ENCODE assay signal across 9 mouse cellular contexts in the genomic region with DNA sequence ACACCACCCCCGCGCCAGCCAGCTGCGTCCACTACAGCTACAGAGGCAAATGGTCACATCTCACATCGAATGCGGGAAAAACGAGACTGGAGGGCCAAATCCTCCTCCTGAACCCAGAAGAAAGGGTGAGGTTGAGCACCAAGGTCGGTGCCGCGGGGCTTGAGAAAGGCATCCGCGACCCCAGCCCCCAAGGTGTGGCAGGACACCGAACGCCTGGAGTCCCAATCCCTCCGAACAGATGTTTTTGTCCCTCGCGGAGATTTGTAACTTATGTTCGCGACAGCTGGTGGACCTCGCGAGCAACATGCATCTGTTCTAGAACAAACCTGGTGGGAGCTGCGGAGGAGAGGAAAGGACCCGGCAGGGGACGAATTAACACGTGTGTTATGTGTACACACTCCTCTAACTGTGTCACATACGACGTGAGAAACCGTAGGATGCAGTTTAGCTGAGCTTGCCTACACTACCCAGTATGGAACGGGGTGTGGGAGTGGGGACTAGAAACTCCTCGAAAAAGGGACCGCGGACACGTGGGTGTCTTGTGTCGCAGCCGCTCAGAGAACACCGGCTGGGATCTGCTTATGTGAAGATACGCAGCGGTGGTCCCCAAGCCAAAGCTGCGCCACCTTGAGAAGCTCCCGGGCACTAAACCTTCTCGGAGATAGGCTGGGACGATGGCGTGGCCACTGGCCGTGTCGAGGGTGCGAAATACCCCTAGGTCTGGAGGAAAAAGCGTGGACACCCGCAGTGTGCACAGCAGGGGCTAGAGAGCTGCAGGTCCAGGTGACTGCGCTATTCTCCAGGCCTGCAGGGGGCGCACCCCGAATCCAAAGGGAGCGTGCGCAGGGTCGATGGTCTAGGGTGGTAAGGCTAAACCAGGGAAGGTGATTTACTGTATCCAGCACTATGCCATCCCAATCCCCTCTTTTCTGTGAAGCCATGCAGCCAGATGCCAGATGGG. TPM values are rescaled to one million over a fixed set of nuclear protein-coding genes. Genes with fewer than 3 reads are reported as not detected.
DNase-seq lines count a peak whose midpoint lies in the region; ATAC-seq and TF ChIP-seq lines count a peak whose summit lies in the region.
"Had no signal": no experiment of that assay in that cellular context is flagged by ENCODE, and none has a peak within 500 bp of the region (broad histone marks: within the 10 kb centered on the region; RNA-seq: fewer than 3 reads in every experiment).

No protein-coding gene starts in this region.

- no peak for ATAC-seq in liver, postnatal 0 days
- peak; percentile 53 for ATAC-seq in hindbrain, embryonic 12.5 days (ENCODE audit: low FRiP score)
- ATAC-seq in neural tube, embryonic 12.5 days (ENCODE audit: low FRiP score, low read depth) = no peak

- no peaks in the 10 kb centered on the region for H3K9me3 ChIP-seq in liver, postnatal 0 days (ENCODE audit: low read length)
- H3K9me3 ChIP-seq in hindbrain, embryonic 12.5 days (replicated peaks) = peaks cover 4% of the 10 kb centered on the region; the same call in 1 of the 2 replicates
- H3K9me3 ChIP-seq in neural tube, embryonic 12.5 days = peaks cover 7% of the 10 kb centered on the region; the same call in 1 of the 2 replicates

- DNase-seq in embryo, embryonic 9.5 days (ENCODE audit: extremely low spot score) = peak; percentile 55
- no peak for DNase-seq in embryo, embryonic 10 days (ENCODE audit: low spot score)
- DNase-seq in liver, postnatal 0 days = peak; percentile 26
- DNase-seq in liver = no peak
- DNase-seq in Muller cell, postnatal 12 days (ENCODE audit: inconsistent ontology term) = no peak
- DNase-seq in ovary, postnatal 36 days (ENCODE audit: low spot score) = no peak

- no peak overlapping the region for H3K4me2 ChIP-seq in liver, postnatal 0 days (ENCODE audit: low read depth, low read length)
- peak overlapping the region; percentile 30 for H3K4me2 ChIP-seq in hindbrain, embryonic 12.5 days (replicated peaks)
- H3K4me2 ChIP-seq in neural tube, embryonic 12.5 days (replicated peaks) = peak overlapping the region; percentile 27

- WGBS in liver, postnatal 0 days (ENCODE audit: insufficient replicate concordance) = 7% methylated on average over 51 of the region's 53 CpGs
- WGBS in hindbrain, embryonic 12.5 days = 5% methylated on average over 53 of the region's 53 CpGs
- 6% methylated on average over 53 of the region's 53 CpGs for WGBS in neural tube, embryonic 12.5 days

- no peaks in the 10 kb centered on the region for H3K4me1 ChIP-seq in liver, postnatal 0 days (ENCODE audit: insufficient read depth)
- H3K4me1 ChIP-seq in hindbrain, embryonic 12.5 days = peaks cover 5% of the 10 kb centered on the region; the same call in 1 of the 2 replicates
- H3K4me1 ChIP-seq in neural tube, embryonic 12.5 days = no peaks in the 10 kb centered on the region

- no peak overlapping the region for H3K9ac ChIP-seq in liver, postnatal 0 days (replicated peaks)
- H3K9ac ChIP-seq in hindbrain, embryonic 12.5 days = no peak overlapping the region
- no peak overlapping the region for H3K9ac ChIP-seq in neural tube, embryonic 12.5 days

- H3K4me3 ChIP-seq in liver, postnatal 0 days (ENCODE audit: low read depth, low read length) = no peak overlapping the region
- no peak overlapping the region; the same call in 1 of the 2 replicates for H3K4me3 ChIP-seq in hindbrain, embryonic 12.5 days
- H3K4me3 ChIP-seq in neural tube, embryonic 12.5 days = no peak overlapping the region

- H3K36me3 ChIP-seq in liver, postnatal 0 days (replicated peaks; ENCODE audit: insufficient read depth, low read length) = no peaks in the 10 kb centered on the region
- no peaks in the 10 kb centered on the region for H3K36me3 ChIP-seq in hindbrain, embryonic 12.5 days
- no peaks in the 10 kb centered on the region for H3K36me3 ChIP-seq in neural tube, embryonic 12.5 days

- peak; percentile 43 for TF ChIP-seq CTCF in liver, postnatal 0 days (IDR thresholded peaks at IDR 0.05; ENCODE audit: low read depth)

- H3K27ac ChIP-seq in liver, postnatal 0 days (ENCODE audit: low read depth) = no peak overlapping the region
- no peak overlapping the region for H3K27ac ChIP-seq in hindbrain, embryonic 12.5 days
- no peak overlapping the region for H3K27ac ChIP-seq in neural tube, embryonic 12.5 days

- H3K27me3 ChIP-seq in liver, postnatal 0 days (ENCODE audit: insufficient read depth, low read length) = peaks cover 51% of the 10 kb centered on the region
- peaks cover 96% of the 10 kb centered on the region for H3K27me3 ChIP-seq in hindbrain, embryonic 12.5 days
- H3K27me3 ChIP-seq in neural tube, embryonic 12.5 days (replicated peaks) = peaks cover 89% of the 10 kb centered on the region

- no peak for TF ChIP-seq EP300 in liver, postnatal 0 days (IDR thresholded peaks at IDR 0.05; ENCODE audit: low read depth)

RNA-seq across cellular contexts. Expression of a gene that starts 16.8 kb away (rescaled TPM):
- polyA plus RNA-seq in liver, postnatal 0 days (2015; fragmentation: Nextera tagmentation; extraction: Ambion mirVana) = not detected in 2 replicates
- polyA plus RNA-seq in hindbrain, embryonic 12.5 days (2016; fragmentation: Nextera tagmentation; extraction: Ambion mirVana) = 18.4 and 18.9 TPM in 2 replicates
- polyA plus RNA-seq in neural tube, embryonic 12.5 days (2016; fragmentation: Nextera tagmentation; extraction: Ambion mirVana) = 9.6 and 11.5 TPM in 2 replicates
- polyA plus RNA-seq: liver, embryonic 16.5 days had no signal

Comparison
In these comparisons a context has a peak if more than half of its experiments do, and no peak if none do; other contexts are left out.
1. DNase-seq: peak in embryo, embryonic 9.5 days (single experiment) and liver, postnatal 0 days (single experiment); none in embryo, embryonic 10 days (single experiment), liver (single experiment), Muller cell, postnatal 12 days (single experiment) and ovary, postnatal 36 days (single experiment).
2. RNA of a gene that starts 16.8 kb away (polyA plus RNA-seq): 18.4 to 18.9 TPM in hindbrain, embryonic 12.5 days and 9.6 to 11.5 TPM in neural tube, embryonic 12.5 days; not detected in liver, postnatal 0 days; every median in the first group is over 10 times any median in the second.